Mouse (Mus musculus) urinary bladder, postnatal 25 days (tissue): ENCODE measurements around the gene Myg1.

Experiments used
- DNase-seq: peaks from one replicate; pipeline ENCODE4 v3.0.0; 2022; ENCODE audit warnings: low spot score

Gene Myg1

DNA sequence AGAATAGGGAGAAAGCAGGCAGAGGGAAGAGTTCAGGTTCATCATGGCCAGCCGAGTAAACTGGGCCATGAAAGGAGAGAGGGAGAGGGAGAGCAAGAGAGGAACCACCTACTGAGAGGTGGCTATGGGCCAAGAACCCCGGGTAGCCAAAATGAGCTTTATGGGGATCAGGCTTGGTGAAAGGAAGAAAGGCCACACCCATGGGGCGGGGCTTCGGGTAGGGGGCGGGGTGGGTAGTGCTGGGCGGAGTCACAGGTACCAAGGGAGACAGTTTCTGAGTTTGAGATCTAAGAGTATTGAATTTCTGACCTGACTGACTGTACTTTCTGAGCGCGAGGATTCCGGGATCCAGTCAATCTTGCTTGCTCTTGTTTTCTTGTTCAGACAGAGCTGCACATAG is 55.1 kb downstream of the Myg1 start:
- no peak for DNase-seq
